In the genomic region with DNA sequence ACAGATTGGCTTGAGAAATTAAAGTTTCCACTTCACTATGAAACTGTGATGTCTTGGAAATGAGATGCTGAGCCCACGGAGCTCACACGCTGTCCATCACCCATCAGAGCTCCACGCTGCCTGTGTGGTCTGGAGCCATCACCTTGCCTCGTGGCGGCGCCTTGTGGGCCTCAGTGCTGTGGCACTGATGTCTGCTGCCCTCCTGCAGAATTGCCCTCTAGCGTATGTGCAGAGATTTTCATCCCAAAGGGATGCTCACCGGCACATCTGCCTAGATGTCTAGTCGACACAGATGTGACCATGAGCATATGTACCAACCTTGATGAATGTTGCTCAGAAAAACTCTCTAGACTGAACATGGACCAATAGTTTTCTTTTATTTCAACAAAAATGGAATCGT, we compare ENCODE assay signal across 28 mouse cellular contexts.
DNase-seq lines count a peak whose midpoint lies in the region; ATAC-seq and TF ChIP-seq lines count a peak whose summit lies in the region.
"Had no signal": no experiment of that assay in that cellular context is flagged by ENCODE, and none has a peak within 500 bp of the region (broad histone marks: within the 10 kb centered on the region; RNA-seq: fewer than 3 reads in every experiment).

No protein-coding gene starts in this region.

- no peak for DNase-seq in hindbrain, postnatal 0 days (ENCODE audit: low spot score)
- DNase-seq in retina, embryonic 14.5 days (ENCODE audit: low spot score) = peak; percentile 19
- no peak for DNase-seq in retina, postnatal 1 day
- DNase-seq in R1 (ENCODE audit: low read depth, low spot score) = peak; percentile 17
- DNase-seq in embryo, embryonic 10.5 days (ENCODE audit: low spot score) = no peak
- DNase-seq in lung, postnatal 25 days (ENCODE audit: low spot score) = no peak
- DNase-seq: adrenal gland, postnatal 25 days; cerebellum, adult 18-20 months; cerebellum, postnatal 14 days; gastrocnemius, adult 2 months; heart, adult 2 months; heart, postnatal 10 days; kidney, adult 9 months; kidney, postnatal 14 days; lung, postnatal 4 days; right cerebral cortex, postnatal 4 days had no signal

- no peak overlapping the region for H3K4me2 ChIP-seq in hindbrain, postnatal 0 days (ENCODE audit: low read depth, low read length)
- H3K4me2 ChIP-seq in hindbrain, embryonic 16.5 days (ENCODE audit: low read length) = no peak overlapping the region
- H3K4me2 ChIP-seq: forebrain, embryonic 15.5 days; heart, embryonic 12.5 days; hindbrain, embryonic 15.5 days; limb, embryonic 12.5 days; liver, embryonic 15.5 days; lung, embryonic 15.5 days; midbrain, embryonic 12.5 days had no signal

- H3K27ac ChIP-seq in hindbrain, postnatal 0 days = no peak overlapping the region
- no peak overlapping the region for H3K27ac ChIP-seq in hindbrain, embryonic 16.5 days (ENCODE audit: low read depth, low read length)
- H3K27ac ChIP-seq: forebrain, embryonic 15.5 days; gastrocnemius, adult 2 months; heart, adult 2 months; hindbrain, embryonic 10.5 days; hindbrain, embryonic 15.5 days; limb, embryonic 12.5 days; liver, embryonic 15.5 days; lung, embryonic 15.5 days; midbrain, embryonic 12.5 days had no signal

- ATAC-seq in hindbrain, postnatal 0 days = no peak
- no peak for ATAC-seq in hindbrain, embryonic 16.5 days
- ATAC-seq: CD4-positive, CD25-positive, alpha-beta regulatory T cell, adult 4 months; forebrain, embryonic 15.5 days; intestine, embryonic 16.5 days had no signal

- no peak overlapping the region for H3K4me3 ChIP-seq in hindbrain, postnatal 0 days (ENCODE audit: low read length)
- no peak overlapping the region for H3K4me3 ChIP-seq in hindbrain, embryonic 16.5 days (ENCODE audit: low read length)
- H3K4me3 ChIP-seq: forebrain, embryonic 15.5 days; gastrocnemius, adult 2 months; heart, adult 2 months; heart, embryonic 12.5 days; hindbrain, embryonic 10.5 days; hindbrain, embryonic 15.5 days; limb, embryonic 12.5 days; liver, embryonic 15.5 days; lung, embryonic 15.5 days; megakaryocyte, embryonic 14.5 days; midbrain, embryonic 12.5 days had no signal

- no peaks in the 10 kb centered on the region for H3K9me3 ChIP-seq in hindbrain, postnatal 0 days (ENCODE audit: low read length)
- no peaks in the 10 kb centered on the region for H3K9me3 ChIP-seq in hindbrain, embryonic 16.5 days (ENCODE audit: control insufficient read depth, low read length)
- H3K9me3 ChIP-seq: forebrain, embryonic 15.5 days; heart, embryonic 12.5 days; hindbrain, embryonic 10.5 days; hindbrain, embryonic 15.5 days; limb, embryonic 12.5 days; liver, embryonic 15.5 days; lung, embryonic 15.5 days; megakaryocyte, embryonic 14.5 days; midbrain, embryonic 12.5 days had no signal

- no peaks in the 10 kb centered on the region for H3K4me1 ChIP-seq in hindbrain, postnatal 0 days (ENCODE audit: insufficient read depth, low read length)
- H3K4me1 ChIP-seq in hindbrain, embryonic 16.5 days (ENCODE audit: control insufficient read depth, insufficient read depth, low read depth, low read length) = no peaks in the 10 kb centered on the region
- H3K4me1 ChIP-seq: forebrain, embryonic 15.5 days; heart, embryonic 12.5 days; hindbrain, embryonic 10.5 days; hindbrain, embryonic 15.5 days; limb, embryonic 12.5 days; liver, embryonic 15.5 days; megakaryocyte, embryonic 14.5 days; midbrain, embryonic 12.5 days had no signal

- WGBS in hindbrain, postnatal 0 days = 75% methylated on average over 10 of the region's 10 CpGs
- 68% methylated on average over 10 of the region's 10 CpGs for WGBS in hindbrain, embryonic 16.5 days

- H3K9ac ChIP-seq in hindbrain, postnatal 0 days (replicated peaks; ENCODE audit: low read length) = no peak overlapping the region
- no peak overlapping the region for H3K9ac ChIP-seq in hindbrain, embryonic 16.5 days (ENCODE audit: low read depth, low read length)
- H3K9ac ChIP-seq: forebrain, embryonic 15.5 days; heart, embryonic 12.5 days; hindbrain, embryonic 15.5 days; limb, embryonic 12.5 days; liver, embryonic 15.5 days; lung, embryonic 15.5 days; midbrain, embryonic 12.5 days had no signal

- peak; percentile 28; the same call in 1 of the 2 replicates for TF ChIP-seq CTCF in hindbrain, postnatal 0 days (IDR thresholded peaks at IDR 0.05; ENCODE audit: low read depth)

- H3K36me3 ChIP-seq in hindbrain, postnatal 0 days (ENCODE audit: insufficient read depth, low read length) = peaks cover 22% of the 10 kb centered on the region; the same call in 1 of the 2 replicates
- peaks cover 21% of the 10 kb centered on the region for H3K36me3 ChIP-seq in hindbrain, embryonic 16.5 days (ENCODE audit: control insufficient read depth, insufficient read depth, low read length)
- H3K36me3 ChIP-seq: liver, embryonic 15.5 days had no signal

- no peaks in the 10 kb centered on the region for H3K27me3 ChIP-seq in hindbrain, postnatal 0 days (ENCODE audit: insufficient read depth, low read length)
- no peaks in the 10 kb centered on the region for H3K27me3 ChIP-seq in hindbrain, embryonic 16.5 days (replicated peaks; ENCODE audit: control insufficient read depth, insufficient read depth, low read length)
- H3K27me3 ChIP-seq: forebrain, embryonic 15.5 days; heart, embryonic 12.5 days; hindbrain, embryonic 15.5 days; limb, embryonic 12.5 days; liver, embryonic 15.5 days; lung, embryonic 15.5 days; megakaryocyte, embryonic 14.5 days; midbrain, embryonic 12.5 days had no signal

Comparison
In these comparisons a context has a peak if more than half of its experiments do, and no peak if none do; other contexts are left out.
1. DNase-seq: peak in retina, embryonic 14.5 days (single experiment) and R1 (single experiment); none in hindbrain, postnatal 0 days (single experiment), retina, postnatal 1 day (single experiment), embryo, embryonic 10.5 days (single experiment) and lung, postnatal 25 days (single experiment).